Mouse (Mus musculus) mouse trophoblast stem cell (cell line): ENCODE measurements around the gene Hif3a.

Experiments
- in situ Hi-C, 2 experiments: fragments of 300-500 bp; cut with MseI, MboI; formaldehyde crosslinking; loops; 2 replicates in 1 of 2; 3 replicates in 1 of 2; pipeline ENCODE4 v1.15.1; 2025

The Hif3a gene

DNA sequence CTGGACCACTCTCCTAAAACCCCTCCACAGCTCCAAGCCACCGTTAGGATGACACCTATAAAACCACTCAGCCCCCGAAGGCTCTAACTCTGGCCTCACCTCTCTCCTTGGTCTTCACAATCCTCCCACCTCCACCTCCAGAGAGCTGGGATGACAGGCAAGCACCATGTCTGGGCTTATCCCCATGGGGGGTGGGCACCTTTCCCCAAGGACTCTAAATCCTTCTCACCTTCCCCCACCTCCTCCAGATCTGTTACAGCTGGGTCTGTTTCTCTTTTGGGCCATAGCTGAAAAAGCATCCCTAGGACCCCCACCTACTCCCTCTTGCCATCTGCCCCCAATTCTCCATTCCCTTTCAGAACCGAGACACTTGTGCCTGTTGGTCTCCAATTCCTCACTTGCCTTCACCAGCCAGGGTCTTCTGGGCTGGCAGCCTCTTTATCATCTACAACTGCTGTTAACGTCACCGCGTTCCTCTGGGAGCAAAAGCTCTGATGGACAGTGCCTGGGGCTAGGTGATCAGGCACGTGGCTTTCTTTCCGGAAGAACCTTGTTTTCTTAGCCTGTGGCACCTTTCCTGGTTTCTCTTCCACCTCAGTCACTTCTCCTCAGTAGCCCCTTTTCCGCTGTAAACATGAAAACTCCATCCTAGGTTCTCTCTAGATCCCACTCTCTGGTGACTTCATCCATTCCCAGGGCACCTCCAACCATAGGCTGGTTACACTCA lies 36.2 kb downstream of the Hif3a start:
- in situ Hi-C loops: no loop called here

DNA sequence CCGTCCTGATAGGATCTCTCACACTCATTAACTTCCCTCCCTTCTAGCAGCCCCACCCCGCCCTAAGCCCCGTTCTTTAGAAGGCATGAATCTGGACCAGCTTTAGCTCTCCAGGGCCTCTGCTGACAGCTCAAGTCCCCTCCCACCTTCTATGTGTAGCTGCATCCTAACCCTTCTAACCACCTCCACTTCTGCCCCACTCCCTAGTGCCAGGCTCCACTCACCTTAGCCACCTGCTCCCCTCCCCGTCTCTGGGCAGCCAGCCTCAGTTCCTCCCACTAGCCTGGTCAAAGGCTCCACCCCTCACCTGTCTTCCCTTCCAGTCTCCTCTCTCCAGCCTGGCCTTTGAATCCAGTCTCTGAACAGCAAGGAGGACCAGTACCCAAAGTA lies 36.7 kb downstream of the Hif3a start:
- in situ Hi-C loops: no loop called here

DNA sequence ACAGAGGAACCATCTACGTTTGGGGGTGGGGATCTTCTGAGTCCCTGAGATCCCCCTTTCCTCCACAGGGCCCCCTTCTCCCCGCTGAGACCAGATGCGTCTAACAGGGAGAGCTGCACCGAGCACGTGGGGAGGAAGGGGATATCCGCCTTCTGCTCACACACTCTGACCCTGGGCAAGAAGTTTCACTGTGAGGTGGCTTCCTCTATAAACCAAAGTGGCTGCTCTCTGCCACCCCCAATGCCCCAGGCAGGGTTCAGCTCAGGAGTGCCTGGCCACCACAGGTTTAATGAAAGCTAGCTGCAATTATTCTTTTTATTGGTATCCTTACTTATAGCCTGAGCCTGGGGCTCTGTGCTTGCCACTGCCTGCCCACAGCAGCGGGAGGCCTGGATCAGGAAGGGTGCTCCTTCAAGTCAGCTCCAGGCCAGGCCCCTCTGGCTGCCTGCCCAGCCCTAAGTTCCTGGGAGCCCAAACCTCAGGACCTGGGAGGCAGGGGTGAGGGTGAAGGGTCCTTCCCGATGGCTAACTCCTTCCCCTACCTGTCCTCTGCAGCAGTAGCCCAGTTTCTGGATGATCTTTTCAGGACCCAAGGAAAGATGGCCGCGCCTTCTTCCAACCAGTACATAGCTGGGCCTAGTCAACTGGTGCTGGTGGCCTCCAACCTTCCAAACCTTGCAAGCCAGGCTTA lies 37.3 kb downstream of the Hif3a start:
- in situ Hi-C loops: no loop called here

- in situ Hi-C loops: no loop called here
Measured at GRCm38 (mm10) chr7:17024141-17024540, 38.1 kb downstream of the Hif3a start.

- in situ Hi-C loops: no loop called here
Measured at GRCm38 (mm10) chr7:17023701-17024100, 38.5 kb downstream of the Hif3a start.

DNA sequence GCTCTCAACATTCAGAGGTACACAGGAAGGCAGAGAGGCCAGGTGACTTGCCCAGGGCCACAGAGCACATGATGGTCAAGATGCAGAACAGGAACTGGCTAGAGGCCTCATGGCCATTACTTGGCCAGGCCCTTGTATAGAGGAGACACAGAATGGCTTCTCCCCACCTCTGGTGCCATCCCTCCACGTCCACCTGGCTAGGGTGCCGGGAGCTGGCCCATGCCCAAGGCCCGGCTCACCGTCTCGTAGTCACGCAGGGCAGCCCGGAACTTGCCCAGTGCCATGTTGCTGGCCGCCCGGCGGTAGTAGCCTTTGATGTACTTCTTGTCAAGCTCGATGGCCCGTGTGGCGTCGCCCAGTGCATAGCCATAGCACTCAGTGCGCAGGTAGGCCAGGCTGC lies 40.1 kb downstream of the Hif3a start:
- in situ Hi-C loops: no loop called here

DNA sequence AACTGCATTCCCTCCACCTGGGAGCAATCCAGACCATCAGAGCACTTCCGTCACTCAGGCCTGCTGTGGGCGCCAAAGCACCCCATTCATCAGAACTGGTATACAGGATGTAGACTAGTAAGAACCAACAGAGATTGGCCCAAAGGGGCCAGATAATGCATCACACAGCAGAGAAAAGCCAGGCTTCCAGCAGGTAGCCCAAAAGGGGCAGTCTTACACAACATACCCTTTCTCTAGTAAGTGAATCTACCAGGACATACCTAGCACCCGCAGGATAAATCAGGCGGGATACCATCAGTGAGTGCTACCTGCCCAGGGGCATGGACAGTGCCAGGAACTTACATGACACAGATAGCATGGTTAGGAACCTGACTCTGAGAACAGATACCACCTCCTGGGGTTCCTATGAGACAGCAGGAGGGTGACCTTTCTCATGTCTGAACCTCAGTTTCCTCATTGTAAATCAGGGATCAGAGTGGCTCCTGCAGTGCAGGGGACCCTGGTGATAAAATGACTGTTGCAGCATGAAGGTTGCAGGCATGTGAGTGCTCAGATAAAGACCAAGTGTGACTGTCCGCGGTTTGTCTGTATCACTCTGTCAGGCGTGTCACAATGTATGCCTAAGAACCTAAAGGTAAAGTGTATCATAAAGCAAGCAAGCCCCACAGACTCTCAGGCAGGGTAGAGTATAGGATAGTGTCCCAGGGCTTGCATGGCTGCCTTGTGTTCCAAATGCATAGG lies 42.6 kb downstream of the Hif3a start:
- in situ Hi-C loops: no loop called here

DNA sequence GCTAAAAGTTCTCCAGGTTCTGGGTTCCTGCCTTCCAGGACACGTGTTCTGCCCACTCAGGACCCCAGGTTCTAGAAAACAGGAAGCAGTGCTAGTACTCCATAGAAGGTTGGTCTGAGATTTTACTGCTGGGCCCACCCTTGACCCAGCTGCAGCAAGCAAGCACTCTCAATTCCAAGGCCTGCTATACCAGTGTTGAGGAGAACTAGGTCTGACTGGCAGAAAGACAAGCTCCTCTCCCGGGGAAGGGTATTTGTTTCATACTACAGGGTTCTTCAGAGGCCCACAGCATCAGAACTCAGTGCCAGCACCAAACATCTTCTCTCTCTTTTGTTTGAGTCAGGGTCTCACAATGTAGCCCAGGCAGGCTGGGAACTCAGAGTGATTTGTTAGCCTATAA lies 44.3 kb downstream of the Hif3a start:
- in situ Hi-C loops: no loop called here

DNA sequence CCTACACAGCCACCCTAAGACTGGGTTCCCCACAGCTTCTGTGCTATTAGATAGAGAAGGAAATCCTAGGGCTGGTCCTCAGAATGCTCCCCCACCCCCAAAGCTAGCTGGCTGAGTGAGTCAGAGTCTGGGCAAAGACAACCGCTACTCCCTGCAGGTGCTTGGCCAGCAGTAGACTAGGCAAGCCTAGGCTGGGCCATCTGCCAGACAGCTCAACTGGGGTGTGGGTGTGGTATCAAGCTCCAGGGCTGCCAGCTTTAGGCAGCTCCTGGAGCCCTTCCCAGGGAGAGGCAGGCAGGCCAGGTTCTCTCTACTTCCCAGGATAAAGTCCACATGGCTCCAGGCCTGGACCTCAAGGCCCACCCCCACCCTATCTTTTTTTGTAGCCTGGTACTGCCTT lies 45.2 kb downstream of the Hif3a start:
- in situ Hi-C loops: no loop called here

GRCm38 (mm10) chr7:17015381-17015780 lies 46.8 kb downstream of the Hif3a start:
- in situ Hi-C loops: no loop called here

DNA sequence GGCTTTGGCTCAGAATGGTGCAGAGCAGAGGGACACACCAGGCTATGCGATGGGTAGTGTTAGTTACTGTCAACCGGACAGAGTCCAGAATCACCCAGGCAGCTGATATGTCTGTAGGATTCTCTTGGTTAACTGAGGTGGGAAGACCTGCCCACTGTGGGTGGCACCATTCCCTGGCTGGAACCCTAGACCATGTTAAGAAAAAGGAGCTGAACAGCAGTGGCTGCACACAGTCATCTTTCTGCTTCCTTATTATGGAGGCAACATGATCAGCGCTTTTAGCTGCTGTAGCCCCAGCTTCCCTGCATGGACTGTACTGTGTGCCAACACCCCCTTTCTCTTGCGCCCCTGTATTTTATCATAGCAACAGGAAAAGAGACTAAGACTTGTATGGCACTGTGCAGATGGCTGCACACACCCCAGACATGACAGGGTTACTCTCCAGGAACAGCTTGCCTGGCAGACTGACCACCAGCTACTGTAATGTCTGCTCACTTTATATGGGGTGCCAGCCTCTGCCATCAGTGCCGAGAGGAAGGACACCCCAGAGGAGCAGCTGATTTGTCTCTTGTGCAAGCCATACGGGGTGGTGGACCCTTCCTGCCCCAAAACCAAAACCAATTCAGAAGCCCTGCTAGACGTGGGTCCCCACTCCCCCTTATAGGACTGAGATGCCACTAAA lies 50.2 kb downstream of the Hif3a start:
- in situ Hi-C loops: no loop called here

DNA sequence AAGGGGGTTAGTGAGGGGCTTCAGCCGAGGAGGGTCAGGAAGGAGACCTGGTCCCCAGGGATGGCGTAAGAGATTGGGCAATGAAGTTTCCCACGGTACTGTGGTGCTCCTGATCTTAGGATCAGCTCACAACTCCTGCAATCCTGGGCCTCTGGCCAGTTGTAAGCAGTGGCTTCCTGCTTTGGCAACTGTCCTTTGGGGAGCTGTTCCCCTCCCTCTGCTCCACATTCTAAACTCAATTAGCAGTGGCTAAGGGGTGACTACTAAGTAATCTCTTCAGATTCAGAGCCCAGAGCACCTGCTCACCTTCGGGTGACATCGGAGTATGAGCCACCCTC lies 52.2 kb downstream of the Hif3a start:
- in situ Hi-C loops: no loop called here

- in situ Hi-C loops: no loop called here
Measured at GRCm38 (mm10) chr7:17009326-17010009, 52.8 kb downstream of the Hif3a start.

GRCm38 (mm10) chr7:17007300-17007699 lies 54.9 kb downstream of the Hif3a start:
- in situ Hi-C loops: no loop called here

DNA sequence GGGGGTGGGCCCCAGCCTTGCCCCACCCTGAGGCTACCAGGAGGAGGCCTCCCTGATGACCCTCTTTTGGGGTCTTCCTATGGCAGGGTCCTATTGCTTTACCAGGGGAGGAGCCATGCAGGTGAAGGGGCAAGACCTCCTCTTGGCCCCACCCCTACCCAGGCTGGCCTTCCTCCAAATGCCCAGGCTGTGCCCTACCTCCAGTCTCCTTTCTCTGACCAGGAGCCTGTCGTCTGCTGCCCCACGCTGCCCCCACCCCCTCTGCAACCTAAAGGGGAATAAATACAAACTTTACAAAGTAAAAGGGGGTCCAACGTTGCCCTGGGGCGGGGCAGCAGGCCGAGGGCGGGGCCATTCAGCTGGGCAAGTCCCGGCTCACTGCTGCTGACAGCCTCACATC lies 57.5 kb downstream of the Hif3a start:
- in situ Hi-C loops: loop anchor here in 1 of 2 experiments (5.0 kb wide), 1 partner anchor 72 kb away; no protein-coding TSS in a partner anchor

DNA sequence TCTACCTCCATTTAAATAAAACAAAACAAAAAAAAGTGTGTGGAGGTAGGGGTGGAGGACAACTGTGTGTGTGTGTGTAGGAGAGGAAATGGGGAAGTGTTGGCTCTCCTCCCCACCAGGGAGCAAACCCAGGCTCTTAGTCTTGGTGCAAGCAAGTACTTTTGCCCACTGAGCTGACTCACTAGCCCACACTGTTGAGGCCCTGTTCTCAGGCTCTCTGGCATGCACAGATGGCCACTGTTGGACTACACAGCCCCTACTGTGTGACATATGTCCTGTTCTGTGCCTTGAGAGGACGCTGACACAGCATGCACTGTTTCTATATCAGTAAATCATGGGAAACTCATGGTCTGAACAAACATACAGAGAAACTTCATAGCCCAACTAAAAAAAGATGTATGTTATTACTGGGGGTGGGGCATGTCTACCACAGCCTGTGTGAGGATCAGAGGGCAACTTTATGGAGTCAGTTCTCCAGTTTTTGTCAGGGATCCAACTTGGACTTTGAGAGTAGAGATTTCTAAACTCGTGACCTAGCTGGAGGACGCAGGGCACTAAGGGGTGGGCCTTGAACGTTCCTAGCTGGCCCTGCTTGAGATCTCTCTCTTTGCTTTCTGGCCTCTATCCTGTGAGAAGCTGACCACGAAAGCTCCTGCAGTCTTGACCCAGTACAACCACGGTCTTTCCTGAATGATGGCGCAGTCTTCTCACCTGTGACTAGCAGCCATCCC lies 58.8 kb downstream of the Hif3a start:
- in situ Hi-C loops: loop anchor here in 1 of 2 experiments (5.0 kb wide), 1 partner anchor 71 kb away; no protein-coding TSS in a partner anchor

DNA sequence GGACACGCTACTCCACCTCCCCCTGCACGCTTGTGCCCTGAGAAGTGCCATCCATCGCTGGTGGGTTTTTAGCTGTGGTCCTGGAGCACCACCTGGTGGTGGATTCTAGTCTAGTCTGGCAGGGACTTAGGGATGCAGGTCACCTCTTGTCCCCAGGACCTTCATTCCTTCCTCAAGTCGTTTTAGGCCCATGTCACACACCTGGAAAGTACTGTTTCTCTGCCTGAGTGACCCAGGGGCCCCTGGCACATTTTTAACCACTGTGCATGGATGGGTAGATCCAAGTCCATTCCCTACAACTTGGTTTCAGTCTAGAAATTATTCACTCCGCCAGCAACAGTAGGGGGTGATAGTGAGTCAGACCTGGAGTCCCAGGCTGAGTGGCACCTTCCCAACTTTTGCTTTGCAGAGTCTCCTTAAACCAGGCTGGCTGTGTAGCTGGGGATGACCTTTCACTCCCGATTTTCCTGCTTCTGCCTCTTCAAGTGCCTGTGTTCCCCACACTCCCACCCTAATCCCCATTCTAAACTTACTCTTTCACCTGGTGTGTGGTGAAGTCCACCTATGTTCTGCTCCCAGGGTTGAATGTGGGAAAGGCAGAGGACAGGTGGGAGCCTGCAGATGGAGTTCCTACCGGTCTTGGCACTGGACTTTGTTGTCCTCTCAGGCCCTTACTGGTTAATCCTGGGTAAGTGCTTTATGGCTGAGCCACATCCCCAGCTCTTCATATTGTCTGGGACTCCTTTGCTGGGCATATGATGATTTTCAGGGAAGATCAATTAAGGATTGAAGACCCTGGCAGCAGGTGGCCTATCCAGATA lies 59.6 kb downstream of the Hif3a start:
- in situ Hi-C loops: loop anchor here in 1 of 2 experiments (5.0 kb wide), 1 partner anchor 70 kb away; no protein-coding TSS in a partner anchor

GRCm38 (mm10) chr7:16999650-17000049 lies 62.6 kb downstream of the Hif3a start:
- in situ Hi-C loops: loop anchor here (5.0 to 10.0 kb wide), 4 partner anchors 37 to 67 kb away; no protein-coding TSS in a partner anchor

DNA sequence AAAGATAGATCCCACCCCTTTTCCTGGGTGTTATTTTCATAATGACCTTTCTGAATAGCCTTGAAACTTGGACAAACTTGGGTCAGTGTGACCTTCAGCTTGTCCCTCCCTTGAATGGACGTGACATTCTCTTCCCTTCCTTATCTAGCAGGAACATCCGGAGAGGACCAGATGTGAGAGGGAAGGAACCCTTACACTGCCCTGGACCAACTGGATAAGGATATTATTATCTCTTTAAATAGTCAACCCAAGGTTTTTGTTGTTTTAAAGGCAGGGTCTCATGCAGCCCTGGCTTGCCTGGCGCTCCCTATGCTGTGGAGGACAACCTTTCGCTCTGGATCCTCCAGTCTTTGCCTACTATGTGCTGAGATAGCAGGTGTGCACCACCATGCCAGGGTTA lies 63.0 kb downstream of the Hif3a start:
- in situ Hi-C loops: loop anchor here (5.0 to 10.0 kb wide), 3 partner anchors 37 to 64 kb away; no protein-coding TSS in a partner anchor

DNA sequence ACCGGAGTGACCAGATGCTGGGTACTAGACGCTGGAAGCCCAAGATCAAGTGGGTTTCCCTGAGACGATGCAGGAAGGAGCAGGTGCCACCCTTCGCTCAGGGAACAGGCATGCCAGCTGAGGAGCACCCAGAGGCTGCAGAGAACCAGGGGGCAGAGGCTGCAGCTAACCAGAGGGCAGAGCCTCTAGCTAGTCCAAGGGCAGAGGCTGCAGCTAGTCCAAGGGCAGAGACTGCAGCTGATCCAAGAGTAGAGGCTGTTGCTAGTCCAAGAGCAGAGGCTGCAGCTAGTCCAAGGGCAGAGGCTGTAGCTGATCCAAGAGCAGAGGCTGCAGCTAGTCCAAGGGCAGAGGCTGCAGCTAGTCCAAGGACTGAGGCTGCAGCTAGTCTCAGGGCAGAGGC lies 66.9 kb downstream of the Hif3a start:
- in situ Hi-C loops: loop anchor here (5.0 to 10.0 kb wide), 3 partner anchors 33 to 61 kb away; no protein-coding TSS in a partner anchor
